Mouse (Mus musculus) megakaryocyte, adult 5-6 weeks (primary cell): ENCODE results near the gene Tbc1d4. TPM values are rescaled to one million over a fixed set of nuclear protein-coding genes. Genes with fewer than 3 reads are reported as not detected.

Source experiments
- ATAC-seq: 2 replicates; pipeline ENCODE4 v1.8.0; 2016; ENCODE audit warnings: mild to moderate bottlenecking, inconsistent platforms; ENCODE audit not compliant: poor library complexity, severe bottlenecking
- total RNA-seq, 2 experiments: library from RNA; stranded (forward) in 1 of 2; stranded (reverse) in 1 of 2; fragments of 153-499, 151-499 nt in 1 of 2; fragments of 221-1000, 200-1000 nt in 1 of 2; gene quantifications; 2 replicates each; pipeline versions ENCODE4 v1.2.3 to v1.2.4; 2015 to 2017

Tbc1d4 gene
- total RNA-seq (2015) (11.5 and 12.4 TPM in 2 replicates), total RNA-seq (2017) (7.4 and 8.3 TPM in 2 replicates)

GRCm38 (mm10) chr14:101608519-101609368 is at the start of gene Tbc1d4:
Tbc1d4 (minus strand) TSS chr14:101609191.
- ATAC-seq, result peak; percentile 87

- ATAC-seq, result no peak
Observed at GRCm38 (mm10) chr14:101656307-101656706, 47.3 kb upstream of the Tbc1d4 start.

GRCm38 (mm10) chr14:101654526-101654909 is 45.5 kb upstream of the Tbc1d4 start:
- no peak for ATAC-seq

- ATAC-seq, result peak; percentile 95
Observed at GRCm38 (mm10) chr14:101653581-101654525, 44.9 kb upstream of the Tbc1d4 start, which contains the start of gene Uchl3. Uchl3 (plus strand) TSS chr14:101653967.

GRCm38 (mm10) chr14:101652571-101652970 is 43.6 kb upstream of the Tbc1d4 start:
- ATAC-seq, result no peak

- no peak for ATAC-seq
Observed at GRCm38 (mm10) chr14:101650551-101650950, 41.6 kb upstream of the Tbc1d4 start.

- ATAC-seq, result no peak
Observed at GRCm38 (mm10) chr14:101644948-101645347, 36.0 kb upstream of the Tbc1d4 start.

- ATAC-seq, result peak; percentile 95
Observed at GRCm38 (mm10) chr14:101640153-101640843, 31.3 kb upstream of the Tbc1d4 start, which contains the start of gene Commd6. Commd6 (minus strand) TSS chr14:101640686.

GRCm38 (mm10) chr14:101637381-101637780 is 28.4 kb upstream of the Tbc1d4 start:
- ATAC-seq, result no peak

GRCm38 (mm10) chr14:101635765-101636164 is 26.8 kb upstream of the Tbc1d4 start:
- no peak for ATAC-seq

- no peak for ATAC-seq
Observed at GRCm38 (mm10) chr14:101630548-101630947, 21.6 kb upstream of the Tbc1d4 start.

- ATAC-seq, result no peak
Observed at GRCm38 (mm10) chr14:101617680-101618079, 8.7 kb upstream of the Tbc1d4 start.

GRCm38 (mm10) chr14:101616178-101616577 is 7.2 kb upstream of the Tbc1d4 start:
- ATAC-seq, result peak; percentile 38; the same call in 1 of the 2 replicates

- ATAC-seq, result no peak
Observed at GRCm38 (mm10) chr14:101613206-101613605, 4.2 kb upstream of the Tbc1d4 start.

- ATAC-seq, result no peak
Observed at GRCm38 (mm10) chr14:101610701-101611100, 1.7 kb upstream of the Tbc1d4 start.

- peak; percentile 10 for ATAC-seq
Observed at GRCm38 (mm10) chr14:101607631-101608518, 1.1 kb downstream of the Tbc1d4 start.

GRCm38 (mm10) chr14:101605843-101606242 is 3.1 kb downstream of the Tbc1d4 start:
- no peak for ATAC-seq

- no peak for ATAC-seq
Observed at GRCm38 (mm10) chr14:101602851-101603250, 6.1 kb downstream of the Tbc1d4 start.

- ATAC-seq, result no peak
Observed at GRCm38 (mm10) chr14:101597096-101597715, 11.8 kb downstream of the Tbc1d4 start.
